Mouse (Mus musculus): ENCODE measurements around the gene 4930512M02Rik. TPM values are rescaled to one million over a fixed set of nuclear protein-coding genes. Genes with fewer than 3 reads are reported as not detected.
A peak's percentile ranks its signal among the peaks of the same experiment; 100 is the strongest.
"Not testable (repeated sequence)": the region's sequence is repeated elsewhere in the genome, so short reads cannot be mapped to it uniquely, and the experiment has no call there.

The 4930512M02Rik gene
- polyA plus RNA-seq (2014; fragmentation: Nextera tagmentation; extraction: Ambion mirVana) = not detected in 2 replicates

- not testable (repeated sequence) for ATAC-seq (ENCODE audit: low read depth); H3K9me3 ChIP-seq (ENCODE audit: control insufficient read depth, low read length); H3K4me3 ChIP-seq (ENCODE audit: low read depth, low read length); H3K4me2 ChIP-seq (ENCODE audit: low read depth, low read length); H3K36me3 ChIP-seq (ENCODE audit: control insufficient read depth, insufficient read depth, low read length); H3K27ac ChIP-seq (ENCODE audit: low read depth, low read length); H3K4me1 ChIP-seq (ENCODE audit: control insufficient read depth, insufficient read depth, low read length); H3K27me3 ChIP-seq (ENCODE audit: control insufficient read depth, insufficient read depth, low read length); H3K9ac ChIP-seq (replicated peaks; ENCODE audit: low read depth, low read length)
- 94% methylated on average over 2 of the region's 4 CpGs for WGBS
Measured at GRCm38 (mm10) chr11:11627735-11628134, at the start of gene 4930512M02Rik. 4930512M02Rik (minus strand) TSS chr11:11627835.

GRCm38 (mm10) chr11:11677165-11677564 lies 49.5 kb upstream of the 4930512M02Rik start:
- 77% methylated on average over 7 of the region's 7 CpGs for WGBS
- Histone ChIP-seq H3K36me3 (ENCODE audit: control insufficient read depth, insufficient read depth, low read length) (no peaks in the 10 kb centered on the region), H3K4me2 (ENCODE audit: low read depth, low read length) (no peak overlapping the region), H3K27me3 (ENCODE audit: control insufficient read depth, insufficient read depth, low read length) (no peaks in the 10 kb centered on the region), H3K9ac (replicated peaks; ENCODE audit: low read depth, low read length) (no peak overlapping the region), H3K9me3 (ENCODE audit: control insufficient read depth, low read length) (no peaks in the 10 kb centered on the region), H3K27ac (ENCODE audit: low read depth, low read length) (no peak overlapping the region), H3K4me1 (ENCODE audit: control insufficient read depth, insufficient read depth, low read length) (no peaks in the 10 kb centered on the region), H3K4me3 (ENCODE audit: low read depth, low read length) (no peak overlapping the region)
- peak; percentile 44; the same call in 1 of the 2 replicates for ATAC-seq (ENCODE audit: low read depth)

- no peaks in the 10 kb centered on the region for H3K4me1 ChIP-seq (ENCODE audit: control insufficient read depth, insufficient read depth, low read length)
- no peak overlapping the region for H3K9ac ChIP-seq (replicated peaks; ENCODE audit: low read depth, low read length)
- H3K36me3 ChIP-seq (ENCODE audit: control insufficient read depth, insufficient read depth, low read length) = no peaks in the 10 kb centered on the region
- no peak overlapping the region for H3K4me2 ChIP-seq (ENCODE audit: low read depth, low read length)
- H3K9me3 ChIP-seq (ENCODE audit: control insufficient read depth, low read length) = no peaks in the 10 kb centered on the region
- H3K27me3 ChIP-seq (ENCODE audit: control insufficient read depth, insufficient read depth, low read length) = no peaks in the 10 kb centered on the region
- no peak for ATAC-seq (ENCODE audit: low read depth)
- 85% methylated on average over 9 of the region's 9 CpGs for WGBS
- no peak overlapping the region for H3K4me3 ChIP-seq (ENCODE audit: low read depth, low read length)
- no peak overlapping the region for H3K27ac ChIP-seq (ENCODE audit: low read depth, low read length)
Measured at GRCm38 (mm10) chr11:11676068-11676741, 48.6 kb upstream of the 4930512M02Rik start.

GRCm38 (mm10) chr11:11675063-11675462 lies 47.4 kb upstream of the 4930512M02Rik start:
- H3K4me3 ChIP-seq (ENCODE audit: low read depth, low read length) = no peak overlapping the region
- H3K4me2 ChIP-seq (ENCODE audit: low read depth, low read length) = no peak overlapping the region
- no peaks in the 10 kb centered on the region for H3K27me3 ChIP-seq (ENCODE audit: control insufficient read depth, insufficient read depth, low read length)
- H3K9ac ChIP-seq (replicated peaks; ENCODE audit: low read depth, low read length) = no peak overlapping the region
- H3K9me3 ChIP-seq (ENCODE audit: control insufficient read depth, low read length) = no peaks in the 10 kb centered on the region
- H3K36me3 ChIP-seq (ENCODE audit: control insufficient read depth, insufficient read depth, low read length) = no peaks in the 10 kb centered on the region
- no peak for ATAC-seq (ENCODE audit: low read depth)
- no peaks in the 10 kb centered on the region for H3K4me1 ChIP-seq (ENCODE audit: control insufficient read depth, insufficient read depth, low read length)
- no peak overlapping the region for H3K27ac ChIP-seq (ENCODE audit: low read depth, low read length)

DNA sequence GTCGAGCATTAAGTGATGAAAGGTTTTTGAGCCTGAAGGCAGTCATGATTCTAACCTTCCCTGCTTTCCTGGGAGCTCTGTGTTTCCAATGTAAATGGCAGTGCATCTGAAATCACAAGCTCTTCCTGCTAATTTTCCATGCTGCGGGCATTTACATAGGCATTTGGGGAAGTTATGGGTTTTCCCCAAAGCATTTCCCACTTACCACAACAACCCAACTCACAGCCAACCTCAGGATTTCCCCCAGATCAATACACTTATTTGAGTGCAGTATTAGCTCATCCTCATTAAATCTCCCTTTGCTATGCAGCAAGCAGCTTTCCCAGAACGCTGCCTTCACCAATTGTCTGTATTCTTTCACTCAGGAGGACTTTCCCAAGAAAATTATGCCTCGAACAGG lies 45.3 kb upstream of the 4930512M02Rik start:
- H3K27ac ChIP-seq (ENCODE audit: low read depth, low read length) = no peak overlapping the region
- no peaks in the 10 kb centered on the region for H3K36me3 ChIP-seq (ENCODE audit: control insufficient read depth, insufficient read depth, low read length)
- no peak for ATAC-seq (ENCODE audit: low read depth)
- no peak overlapping the region for H3K4me3 ChIP-seq (ENCODE audit: low read depth, low read length)
- H3K27me3 ChIP-seq (ENCODE audit: control insufficient read depth, insufficient read depth, low read length) = no peaks in the 10 kb centered on the region
- no peaks in the 10 kb centered on the region for H3K4me1 ChIP-seq (ENCODE audit: control insufficient read depth, insufficient read depth, low read length)
- no peak overlapping the region for H3K9ac ChIP-seq (replicated peaks; ENCODE audit: low read depth, low read length)
- 69% methylated on average over 4 of the region's 4 CpGs for WGBS
- no peaks in the 10 kb centered on the region for H3K9me3 ChIP-seq (ENCODE audit: control insufficient read depth, low read length)
- H3K4me2 ChIP-seq (ENCODE audit: low read depth, low read length) = no peak overlapping the region

GRCm38 (mm10) chr11:11667922-11668290 lies 40.3 kb upstream of the 4930512M02Rik start:
- no peaks in the 10 kb centered on the region for H3K9me3 ChIP-seq (ENCODE audit: control insufficient read depth, low read length)
- no peak overlapping the region for H3K4me3 ChIP-seq (ENCODE audit: low read depth, low read length)
- H3K27ac ChIP-seq (ENCODE audit: low read depth, low read length) = no peak overlapping the region
- WGBS = 96% methylated on average over 3 of the region's 3 CpGs
- ATAC-seq (ENCODE audit: low read depth) = no peak
- H3K4me2 ChIP-seq (ENCODE audit: low read depth, low read length) = no peak overlapping the region
- no peaks in the 10 kb centered on the region for H3K27me3 ChIP-seq (ENCODE audit: control insufficient read depth, insufficient read depth, low read length)
- no peaks in the 10 kb centered on the region for H3K36me3 ChIP-seq (ENCODE audit: control insufficient read depth, insufficient read depth, low read length)
- H3K9ac ChIP-seq (replicated peaks; ENCODE audit: low read depth, low read length) = no peak overlapping the region
- H3K4me1 ChIP-seq (ENCODE audit: control insufficient read depth, insufficient read depth, low read length) = no peaks in the 10 kb centered on the region

DNA sequence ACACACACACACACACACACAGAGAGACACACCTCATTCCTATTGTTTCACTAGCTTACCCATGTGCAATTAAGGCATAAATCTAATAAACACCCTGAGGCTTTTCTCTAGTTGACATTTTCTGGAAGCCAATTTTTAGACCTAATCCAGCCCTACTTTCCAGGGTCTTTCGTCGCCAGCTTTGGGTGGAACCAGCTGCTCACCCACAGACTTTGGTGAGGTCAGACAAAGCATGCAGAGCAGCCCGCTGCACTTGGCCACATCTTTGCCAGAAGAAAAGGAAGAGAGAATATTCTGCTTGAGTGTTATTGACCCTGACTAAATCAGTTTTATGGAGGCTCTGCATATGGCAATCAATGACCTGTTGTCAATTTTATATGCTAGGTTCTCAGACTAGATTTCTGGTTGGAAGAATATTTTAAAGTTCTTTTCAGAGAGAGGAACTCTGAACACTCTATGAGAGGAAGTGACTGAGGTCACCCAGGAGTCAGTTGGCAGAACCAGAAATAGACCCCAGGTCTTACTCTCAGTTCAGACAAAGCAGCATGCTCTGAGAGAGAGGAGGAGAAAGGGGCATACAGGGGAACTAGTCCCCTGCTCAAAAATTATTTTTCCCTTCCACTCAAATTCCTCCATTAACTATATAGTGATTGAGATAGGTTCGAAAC lies 39.8 kb upstream of the 4930512M02Rik start:
- Histone ChIP-seq H3K27ac (ENCODE audit: low read depth, low read length) (no peak overlapping the region), H3K27me3 (ENCODE audit: control insufficient read depth, insufficient read depth, low read length) (no peaks in the 10 kb centered on the region), H3K4me2 (ENCODE audit: low read depth, low read length) (no peak overlapping the region), H3K9ac (replicated peaks; ENCODE audit: low read depth, low read length) (no peak overlapping the region), H3K9me3 (ENCODE audit: control insufficient read depth, low read length) (no peaks in the 10 kb centered on the region), H3K36me3 (ENCODE audit: control insufficient read depth, insufficient read depth, low read length) (no peaks in the 10 kb centered on the region), H3K4me1 (ENCODE audit: control insufficient read depth, insufficient read depth, low read length) (no peaks in the 10 kb centered on the region), H3K4me3 (ENCODE audit: low read depth, low read length) (no peak overlapping the region)
- no peak for ATAC-seq (ENCODE audit: low read depth)
- 88% methylated on average over 4 of the region's 4 CpGs for WGBS

DNA sequence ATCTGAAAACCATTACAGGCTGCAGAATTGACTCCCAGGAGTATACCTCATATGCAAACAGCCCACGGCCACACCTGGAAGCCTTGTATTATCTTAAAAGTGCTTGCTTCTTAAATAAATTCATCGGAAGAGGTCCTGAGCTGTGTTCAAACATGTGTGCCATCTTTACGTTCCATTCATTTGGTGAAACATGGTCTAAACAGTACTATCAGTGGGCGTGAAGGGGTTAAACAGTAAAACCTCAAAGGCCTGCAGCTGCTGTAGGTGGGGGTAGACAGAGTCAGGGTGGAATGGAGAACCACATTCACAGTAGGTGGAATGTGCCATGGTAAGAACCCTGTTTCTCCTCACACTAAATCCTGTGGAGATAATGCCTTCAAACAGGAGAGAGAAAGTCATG lies 33.0 kb upstream of the 4930512M02Rik start:
- Histone ChIP-seq H3K27ac (ENCODE audit: low read depth, low read length) (no peak overlapping the region), H3K9me3 (ENCODE audit: control insufficient read depth, low read length) (no peaks in the 10 kb centered on the region), H3K4me2 (ENCODE audit: low read depth, low read length) (no peak overlapping the region), H3K4me3 (ENCODE audit: low read depth, low read length) (no peak overlapping the region), H3K27me3 (ENCODE audit: control insufficient read depth, insufficient read depth, low read length) (no peaks in the 10 kb centered on the region), H3K9ac (replicated peaks; ENCODE audit: low read depth, low read length) (no peak overlapping the region), H3K36me3 (ENCODE audit: control insufficient read depth, insufficient read depth, low read length) (no peaks in the 10 kb centered on the region), H3K4me1 (ENCODE audit: control insufficient read depth, insufficient read depth, low read length) (no peaks in the 10 kb centered on the region)
- WGBS = 74% methylated on average over 4 of the region's 4 CpGs
- no peak for ATAC-seq (ENCODE audit: low read depth)

DNA sequence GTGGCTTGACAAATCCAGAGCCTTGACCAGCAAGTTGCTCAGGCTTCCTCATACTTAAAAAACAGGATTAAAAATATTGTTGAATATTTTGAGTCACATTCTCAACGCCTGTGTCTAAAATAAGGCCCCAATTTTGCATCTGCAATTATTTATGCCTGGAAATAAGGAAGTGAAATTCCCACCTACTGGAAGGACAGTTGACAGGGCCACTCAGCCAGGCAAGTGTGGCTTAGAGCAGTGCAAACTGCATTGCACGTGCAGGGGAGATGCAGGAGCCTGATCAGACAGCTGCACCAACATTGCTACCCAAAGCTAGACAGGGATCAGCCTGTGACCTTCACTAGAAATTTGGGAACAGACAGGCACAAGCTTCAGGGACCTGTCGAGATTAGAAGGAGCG lies 31.2 kb upstream of the 4930512M02Rik start:
- H3K4me1 ChIP-seq (ENCODE audit: control insufficient read depth, insufficient read depth, low read length) = no peaks in the 10 kb centered on the region
- no peak overlapping the region for H3K4me2 ChIP-seq (ENCODE audit: low read depth, low read length)
- H3K36me3 ChIP-seq (ENCODE audit: control insufficient read depth, insufficient read depth, low read length) = no peaks in the 10 kb centered on the region
- no peaks in the 10 kb centered on the region for H3K27me3 ChIP-seq (ENCODE audit: control insufficient read depth, insufficient read depth, low read length)
- no peak overlapping the region for H3K27ac ChIP-seq (ENCODE audit: low read depth, low read length)
- ATAC-seq (ENCODE audit: low read depth) = no peak
- 82% methylated on average over 4 of the region's 4 CpGs for WGBS
- no peaks in the 10 kb centered on the region for H3K9me3 ChIP-seq (ENCODE audit: control insufficient read depth, low read length)
- H3K4me3 ChIP-seq (ENCODE audit: low read depth, low read length) = no peak overlapping the region
- H3K9ac ChIP-seq (replicated peaks; ENCODE audit: low read depth, low read length) = no peak overlapping the region
